Mouse (Mus musculus): ENCODE data around the gene Npas2. TPM values are rescaled to one million over a fixed set of nuclear protein-coding genes. Genes with fewer than 3 reads are reported as not detected.
A peak's percentile ranks its signal among the peaks of the same experiment; 100 is the strongest.

Gene Npas2
- polyA plus RNA-seq, 1 experiment from 2014 or later, result 2.0 TPM

DNA sequence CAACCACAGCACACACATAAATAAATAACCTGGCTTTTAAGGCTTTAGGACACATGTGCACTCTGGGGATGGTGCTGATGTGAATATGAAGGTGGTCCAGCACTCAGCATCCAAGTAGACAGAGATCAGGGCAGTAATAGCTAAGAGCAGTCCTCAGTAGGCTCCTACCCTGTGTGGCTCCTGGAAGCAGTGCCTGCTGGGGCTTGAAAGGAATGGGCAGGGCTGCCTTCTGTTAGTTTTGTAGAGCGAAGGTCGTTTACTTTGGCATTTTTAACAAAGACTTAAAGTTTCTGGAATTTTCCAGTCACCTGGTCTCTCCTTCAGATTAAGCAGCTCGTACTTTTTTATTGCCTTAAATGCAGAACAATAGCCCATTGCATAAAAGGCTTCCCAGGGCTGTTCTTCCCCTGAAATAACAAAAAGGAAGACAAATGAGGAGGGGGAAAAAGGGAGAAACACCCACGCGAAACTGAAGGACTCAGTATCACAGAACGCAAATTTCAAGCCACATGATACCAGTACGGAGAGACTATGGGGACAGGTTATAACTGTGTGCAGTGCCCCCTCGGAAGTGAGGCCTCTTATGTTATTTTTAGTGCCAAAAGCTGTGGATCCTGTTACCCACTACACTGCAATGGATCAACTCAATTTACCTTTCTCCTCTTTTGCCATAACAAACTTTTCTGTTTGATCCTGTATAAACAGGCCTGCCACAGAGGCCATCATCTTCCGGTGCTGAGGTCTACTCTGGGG lies 44.1 kb downstream of the Npas2 start:
- no peak overlapping the region for H3K4me2 ChIP-seq (ENCODE audit: low read depth, low read length)
- peaks cover 10% of the 10 kb centered on the region for H3K4me1 ChIP-seq (replicated peaks; ENCODE audit: control insufficient read depth, insufficient read depth, low read length)
- H3K9me3 ChIP-seq (ENCODE audit: control insufficient read depth, low read length), result no peaks in the 10 kb centered on the region
- 49% methylated on average over 9 of the region's 9 CpGs for WGBS
- no peak overlapping the region for H3K4me3 ChIP-seq (ENCODE audit: low read length)
- H3K9ac ChIP-seq (ENCODE audit: low read length), result no peak overlapping the region
- peak; percentile 91 for ATAC-seq (ENCODE audit: low read depth)
- H3K27me3 ChIP-seq (ENCODE audit: control insufficient read depth, insufficient read depth, low read depth, low read length), result no peaks in the 10 kb centered on the region
- peak overlapping the region; percentile 84 for H3K27ac ChIP-seq (ENCODE audit: low read length)
- no peaks in the 10 kb centered on the region for H3K36me3 ChIP-seq (ENCODE audit: control insufficient read depth, insufficient read depth, low read length)

DNA sequence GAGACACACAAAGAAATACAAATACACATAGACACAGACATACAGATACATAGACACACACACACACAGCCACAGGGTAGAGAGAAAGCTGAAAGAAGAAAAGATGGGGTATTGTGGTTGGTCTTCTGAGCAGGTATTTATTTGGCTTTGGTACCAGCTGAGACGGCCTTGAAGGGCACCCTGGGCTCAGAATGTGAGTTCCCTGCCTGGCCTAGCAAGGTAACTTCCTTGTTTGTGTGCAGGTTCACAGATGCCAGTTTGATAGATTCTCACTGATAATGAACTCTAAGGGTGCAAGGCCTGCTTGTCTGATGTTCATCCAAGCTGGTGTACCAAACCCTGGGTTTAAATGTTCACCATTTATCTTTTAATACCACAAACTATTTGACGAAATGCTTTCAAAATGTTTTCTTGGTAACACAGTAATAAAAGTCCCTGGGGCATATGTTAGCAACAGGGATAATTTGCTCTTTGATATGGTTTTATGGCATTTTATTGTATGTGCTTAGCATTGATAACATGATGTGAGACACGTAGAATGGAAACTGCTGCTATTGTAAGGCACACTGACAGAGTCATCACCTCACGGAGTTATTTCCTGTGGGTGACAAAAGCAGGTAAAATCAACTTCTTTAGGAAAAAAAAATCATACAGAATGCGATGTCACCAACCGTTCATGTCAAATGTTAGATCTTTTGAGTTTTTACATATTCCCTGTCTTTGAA lies 47.5 kb downstream of the Npas2 start:
- Histone ChIP-seq H3K4me1 (replicated peaks; ENCODE audit: control insufficient read depth, insufficient read depth, low read length) (peaks cover 10% of the 10 kb centered on the region), H3K27ac (ENCODE audit: low read length) (no peak overlapping the region), H3K36me3 (ENCODE audit: control insufficient read depth, insufficient read depth, low read length) (no peaks in the 10 kb centered on the region), H3K27me3 (ENCODE audit: control insufficient read depth, insufficient read depth, low read depth, low read length) (no peaks in the 10 kb centered on the region), H3K9ac (ENCODE audit: low read length) (no peak overlapping the region), H3K4me2 (ENCODE audit: low read depth, low read length) (no peak overlapping the region), H3K4me3 (ENCODE audit: low read length) (no peak overlapping the region), H3K9me3 (ENCODE audit: control insufficient read depth, low read length) (no peaks in the 10 kb centered on the region)
- 85% methylated on average over 6 of the region's 6 CpGs for WGBS
- no peak for ATAC-seq (ENCODE audit: low read depth)

DNA sequence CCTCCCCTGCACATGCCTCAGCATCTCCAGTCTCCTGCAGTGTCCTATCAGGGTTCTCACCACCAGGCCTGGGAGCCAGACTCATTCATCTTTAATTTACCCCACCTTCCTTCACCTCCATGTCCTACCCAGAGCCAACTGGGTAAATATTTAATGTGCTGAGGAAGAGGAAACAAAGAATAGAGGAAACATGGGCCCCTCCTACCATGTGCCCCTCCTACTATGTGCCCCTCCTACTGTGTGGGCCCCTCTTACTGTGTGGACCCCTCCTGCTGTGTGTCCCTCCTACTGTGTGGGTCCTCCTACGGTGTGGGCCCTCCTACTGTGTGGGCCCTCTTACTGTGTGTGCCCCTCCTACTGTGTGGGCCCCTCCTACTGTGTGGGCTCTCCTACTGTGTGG lies 51.2 kb downstream of the Npas2 start:
- WGBS, result 36% methylated on average over 1 of the region's 1 CpGs
- Histone ChIP-seq H3K36me3 (ENCODE audit: control insufficient read depth, insufficient read depth, low read length) (no peaks in the 10 kb centered on the region), H3K27ac (ENCODE audit: low read length) (no peak overlapping the region), H3K9me3 (ENCODE audit: control insufficient read depth, low read length) (no peaks in the 10 kb centered on the region), H3K4me2 (ENCODE audit: low read depth, low read length) (no peak overlapping the region), H3K4me3 (ENCODE audit: low read length) (no peak overlapping the region), H3K9ac (ENCODE audit: low read length) (no peak overlapping the region), H3K27me3 (ENCODE audit: control insufficient read depth, insufficient read depth, low read depth, low read length) (no peaks in the 10 kb centered on the region), H3K4me1 (replicated peaks; ENCODE audit: control insufficient read depth, insufficient read depth, low read length) (no peaks in the 10 kb centered on the region)
- no peak for ATAC-seq (ENCODE audit: low read depth)

DNA sequence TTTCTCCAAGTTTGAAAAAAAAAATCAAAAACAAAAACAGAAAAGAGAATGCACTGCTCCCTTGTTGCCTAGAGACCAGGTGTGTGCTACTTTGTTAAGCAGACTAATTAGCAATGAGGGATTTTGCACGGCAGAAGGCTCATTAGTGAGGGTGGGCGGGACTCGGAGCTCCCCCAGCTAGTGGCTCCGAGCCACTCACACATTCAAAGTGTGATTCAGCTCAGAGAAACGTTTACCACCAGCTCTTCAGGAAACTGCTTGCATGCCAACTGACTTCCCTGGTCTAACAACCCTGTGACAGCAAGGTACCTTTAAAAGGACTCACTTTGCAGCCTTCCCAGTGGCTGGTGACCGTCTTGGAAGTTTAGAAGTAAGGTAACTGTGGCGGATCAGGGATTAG lies 58.1 kb downstream of the Npas2 start:
- H3K36me3 ChIP-seq (ENCODE audit: control insufficient read depth, insufficient read depth, low read length), result no peaks in the 10 kb centered on the region
- H3K9ac ChIP-seq (ENCODE audit: low read length), result no peak overlapping the region
- 49% methylated on average over 7 of the region's 7 CpGs for WGBS
- H3K9me3 ChIP-seq (ENCODE audit: control insufficient read depth, low read length), result no peaks in the 10 kb centered on the region
- no peak for ATAC-seq (ENCODE audit: low read depth)
- no peaks in the 10 kb centered on the region for H3K4me1 ChIP-seq (replicated peaks; ENCODE audit: control insufficient read depth, insufficient read depth, low read length)
- H3K4me2 ChIP-seq (ENCODE audit: low read depth, low read length), result no peak overlapping the region
- H3K27me3 ChIP-seq (ENCODE audit: control insufficient read depth, insufficient read depth, low read depth, low read length), result no peaks in the 10 kb centered on the region
- no peak overlapping the region for H3K27ac ChIP-seq (ENCODE audit: low read length)
- H3K4me3 ChIP-seq (ENCODE audit: low read length), result no peak overlapping the region

DNA sequence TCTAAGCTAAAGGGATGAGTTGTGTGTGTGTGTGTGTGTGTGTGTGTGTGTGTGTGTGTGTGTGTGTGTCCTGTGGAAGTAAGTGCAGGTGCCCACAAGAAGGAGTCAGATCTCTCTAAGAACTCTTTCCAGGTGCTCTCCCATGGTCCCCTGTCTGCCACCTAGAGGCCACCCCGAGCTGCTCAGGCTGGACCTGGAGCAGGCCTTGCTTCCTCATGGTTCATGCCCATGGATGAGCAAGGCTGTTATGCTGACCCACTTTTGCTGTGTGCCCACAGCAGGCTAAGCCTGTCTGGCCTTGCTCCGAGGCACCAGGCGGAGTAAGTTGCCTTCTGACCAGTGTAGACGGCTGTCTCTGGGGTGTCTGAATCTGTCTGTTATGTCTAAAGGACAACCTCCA lies 60.2 kb downstream of the Npas2 start:
- H3K4me1 ChIP-seq (replicated peaks; ENCODE audit: control insufficient read depth, insufficient read depth, low read length), result no peaks in the 10 kb centered on the region
- no peaks in the 10 kb centered on the region for H3K27me3 ChIP-seq (ENCODE audit: control insufficient read depth, insufficient read depth, low read depth, low read length)
- ATAC-seq (ENCODE audit: low read depth), result no peak
- no peaks in the 10 kb centered on the region for H3K36me3 ChIP-seq (ENCODE audit: control insufficient read depth, insufficient read depth, low read length)
- H3K9me3 ChIP-seq (ENCODE audit: control insufficient read depth, low read length), result no peaks in the 10 kb centered on the region
- no peak overlapping the region for H3K9ac ChIP-seq (ENCODE audit: low read length)
- WGBS, result 71% methylated on average over 4 of the region's 4 CpGs
- no peak overlapping the region for H3K4me2 ChIP-seq (ENCODE audit: low read depth, low read length)
- no peak overlapping the region for H3K4me3 ChIP-seq (ENCODE audit: low read length)
- H3K27ac ChIP-seq (ENCODE audit: low read length), result no peak overlapping the region

DNA sequence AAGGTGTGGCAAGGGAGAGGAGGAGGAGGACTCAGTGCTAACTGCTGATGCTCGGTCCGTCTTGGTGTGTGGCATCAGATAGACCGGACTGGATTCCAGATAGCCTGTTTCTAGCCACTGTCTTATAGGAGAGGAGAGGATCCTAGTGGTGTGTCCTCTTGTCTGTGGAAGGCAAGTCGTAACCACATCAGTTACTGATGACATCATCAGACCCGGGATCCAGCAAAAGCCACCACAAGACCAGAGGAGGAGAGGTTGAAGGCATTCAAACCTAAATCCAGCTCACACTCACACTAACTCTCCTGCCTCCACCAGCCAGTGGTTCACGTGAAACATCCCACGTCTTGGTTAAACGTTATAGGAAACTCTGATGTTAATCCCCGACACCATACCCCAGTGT lies 62.5 kb downstream of the Npas2 start:
- Histone ChIP-seq H3K27ac (ENCODE audit: low read length) (no peak overlapping the region), H3K9ac (ENCODE audit: low read length) (no peak overlapping the region), H3K36me3 (ENCODE audit: control insufficient read depth, insufficient read depth, low read length) (no peaks in the 10 kb centered on the region), H3K9me3 (ENCODE audit: control insufficient read depth, low read length) (no peaks in the 10 kb centered on the region), H3K4me1 (replicated peaks; ENCODE audit: control insufficient read depth, insufficient read depth, low read length) (no peaks in the 10 kb centered on the region), H3K4me3 (ENCODE audit: low read length) (no peak overlapping the region), H3K4me2 (ENCODE audit: low read depth, low read length) (no peak overlapping the region), H3K27me3 (ENCODE audit: control insufficient read depth, insufficient read depth, low read depth, low read length) (no peaks in the 10 kb centered on the region)
- 87% methylated on average over 9 of the region's 9 CpGs for WGBS
- ATAC-seq (ENCODE audit: low read depth), result no peak

DNA sequence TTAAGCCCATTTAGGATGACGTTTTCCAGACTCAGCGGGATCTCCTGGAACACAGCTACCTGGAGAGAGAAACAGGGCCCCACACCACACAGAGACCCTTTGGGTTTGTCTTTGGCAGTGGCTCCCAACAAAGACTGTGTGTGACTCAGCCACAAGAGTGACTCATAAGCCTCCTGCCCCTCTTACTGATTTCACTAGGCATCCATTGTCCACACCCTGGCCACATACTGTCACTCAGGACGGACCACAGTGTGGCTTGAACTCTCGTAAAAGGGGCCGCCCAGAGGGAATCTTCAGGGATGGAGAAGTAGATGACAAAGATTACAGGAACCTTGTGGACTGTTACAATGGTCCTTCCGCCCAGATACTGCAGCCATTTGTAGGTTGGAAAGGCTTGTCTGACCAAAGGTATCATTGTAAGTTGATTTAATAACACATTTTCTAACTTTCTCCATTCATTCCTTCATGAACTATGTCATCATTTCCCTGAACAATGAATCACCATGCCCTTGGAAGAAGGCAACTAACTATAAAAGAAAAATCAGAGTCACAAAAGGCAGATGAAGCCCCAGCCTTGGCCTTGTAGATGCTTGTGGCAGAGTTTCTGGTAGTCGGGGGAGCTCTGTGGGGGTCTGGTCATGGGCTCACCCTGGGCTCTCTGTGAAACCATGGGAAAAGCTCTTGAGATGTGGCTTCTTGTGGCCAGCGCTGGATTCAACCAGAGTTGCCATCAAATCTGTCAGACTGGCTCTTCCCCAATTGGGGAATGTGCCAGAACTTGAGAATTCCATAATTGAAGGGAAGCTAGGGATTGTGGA lies 63.2 kb downstream of the Npas2 start:
- H3K9ac ChIP-seq (ENCODE audit: low read length), result no peak overlapping the region
- H3K4me3 ChIP-seq (ENCODE audit: low read length), result no peak overlapping the region
- no peaks in the 10 kb centered on the region for H3K27me3 ChIP-seq (ENCODE audit: control insufficient read depth, insufficient read depth, low read depth, low read length)
- no peaks in the 10 kb centered on the region for H3K4me1 ChIP-seq (replicated peaks; ENCODE audit: control insufficient read depth, insufficient read depth, low read length)
- no peak for ATAC-seq (ENCODE audit: low read depth)
- 84% methylated on average over 8 of the region's 8 CpGs for WGBS
- no peak overlapping the region for H3K27ac ChIP-seq (ENCODE audit: low read length)
- H3K4me2 ChIP-seq (ENCODE audit: low read depth, low read length), result no peak overlapping the region
- H3K36me3 ChIP-seq (ENCODE audit: control insufficient read depth, insufficient read depth, low read length), result no peaks in the 10 kb centered on the region
- H3K9me3 ChIP-seq (ENCODE audit: control insufficient read depth, low read length), result no peaks in the 10 kb centered on the region

DNA sequence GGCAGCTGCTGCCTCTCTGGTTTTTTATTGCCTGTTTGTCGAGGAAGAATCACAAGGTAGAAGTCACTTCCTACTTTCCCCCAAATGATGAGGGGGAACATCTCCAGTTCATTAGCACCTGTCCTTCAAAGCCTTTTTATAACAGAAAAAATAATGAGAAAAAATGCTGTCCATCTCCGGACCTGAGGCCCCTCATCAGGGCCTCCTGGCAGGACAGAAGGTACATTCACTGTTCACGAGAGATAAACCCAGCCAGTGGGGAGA lies 63.7 kb downstream of the Npas2 start:
- H3K27me3 ChIP-seq (ENCODE audit: control insufficient read depth, insufficient read depth, low read depth, low read length), result no peaks in the 10 kb centered on the region
- WGBS, result 57% methylated on average over 3 of the region's 3 CpGs
- H3K4me2 ChIP-seq (ENCODE audit: low read depth, low read length), result no peak overlapping the region
- no peaks in the 10 kb centered on the region for H3K4me1 ChIP-seq (replicated peaks; ENCODE audit: control insufficient read depth, insufficient read depth, low read length)
- H3K36me3 ChIP-seq (ENCODE audit: control insufficient read depth, insufficient read depth, low read length), result no peaks in the 10 kb centered on the region
- H3K4me3 ChIP-seq (ENCODE audit: low read length), result no peak overlapping the region
- no peak overlapping the region for H3K9ac ChIP-seq (ENCODE audit: low read length)
- no peaks in the 10 kb centered on the region for H3K9me3 ChIP-seq (ENCODE audit: control insufficient read depth, low read length)
- ATAC-seq (ENCODE audit: low read depth), result no peak
- H3K27ac ChIP-seq (ENCODE audit: low read length), result no peak overlapping the region

DNA sequence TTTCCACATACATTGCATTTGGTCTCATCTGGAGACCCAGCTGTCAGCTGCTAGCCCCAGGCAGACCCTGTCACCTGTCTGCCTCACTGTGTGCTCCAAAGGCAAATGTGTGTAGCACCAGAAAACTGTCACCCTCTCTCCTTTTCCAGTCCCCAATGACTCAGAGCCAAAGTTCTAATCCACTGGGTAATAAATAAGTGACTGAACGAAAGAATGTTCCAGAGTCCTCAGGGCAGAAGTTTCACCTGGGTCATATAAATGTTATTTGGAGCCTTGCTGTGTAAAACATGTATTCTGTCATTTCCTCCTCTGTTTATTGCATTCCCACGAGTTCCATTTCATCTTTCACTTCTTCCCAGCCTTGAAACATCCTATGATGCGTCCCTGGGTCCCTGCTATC lies 66.1 kb downstream of the Npas2 start:
- ATAC-seq (ENCODE audit: low read depth), result no peak
- no peaks in the 10 kb centered on the region for H3K9me3 ChIP-seq (ENCODE audit: control insufficient read depth, low read length)
- 46% methylated on average over 3 of the region's 3 CpGs for WGBS

More for the DNA sequence above, 66.1 kb downstream of the Npas2 start:
- Histone ChIP-seq H3K27ac (ENCODE audit: low read length) (no peak overlapping the region), H3K9ac (ENCODE audit: low read length) (no peak overlapping the region), H3K27me3 (ENCODE audit: control insufficient read depth, insufficient read depth, low read depth, low read length) (no peaks in the 10 kb centered on the region), H3K4me1 (replicated peaks; ENCODE audit: control insufficient read depth, insufficient read depth, low read length) (no peaks in the 10 kb centered on the region), H3K4me3 (ENCODE audit: low read length) (no peak overlapping the region), H3K4me2 (ENCODE audit: low read depth, low read length) (no peak overlapping the region), H3K36me3 (ENCODE audit: control insufficient read depth, insufficient read depth, low read length) (no peaks in the 10 kb centered on the region)
